Mouse (Mus musculus) splenic B cell, adult 2 months (primary cell): ENCODE measurements around the gene Sag.

Experiments used
- DNase-seq: peaks from one replicate; pipeline ENCODE4 v3.0.0-alpha.2; 2011; ENCODE audit warnings: low read depth, low spot score
- H3K27me3 ChIP-seq: 2 replicates; pipeline ENCODE4 v1.6.1; 2012; ENCODE audit warnings: mild to moderate bottlenecking, low read length, moderate library complexity, mixed read lengths; ENCODE audit not compliant: control insufficient read depth, poor library complexity, insufficient read depth, severe bottlenecking
- H3K36me3 ChIP-seq: 2 replicates; pipeline ENCODE4 v1.6.1; 2012; ENCODE audit warnings: mild to moderate bottlenecking, low read length, moderate library complexity, mixed read lengths; ENCODE audit not compliant: control insufficient read depth, poor library complexity, insufficient read depth, severe bottlenecking

Gene Sag

DNA sequence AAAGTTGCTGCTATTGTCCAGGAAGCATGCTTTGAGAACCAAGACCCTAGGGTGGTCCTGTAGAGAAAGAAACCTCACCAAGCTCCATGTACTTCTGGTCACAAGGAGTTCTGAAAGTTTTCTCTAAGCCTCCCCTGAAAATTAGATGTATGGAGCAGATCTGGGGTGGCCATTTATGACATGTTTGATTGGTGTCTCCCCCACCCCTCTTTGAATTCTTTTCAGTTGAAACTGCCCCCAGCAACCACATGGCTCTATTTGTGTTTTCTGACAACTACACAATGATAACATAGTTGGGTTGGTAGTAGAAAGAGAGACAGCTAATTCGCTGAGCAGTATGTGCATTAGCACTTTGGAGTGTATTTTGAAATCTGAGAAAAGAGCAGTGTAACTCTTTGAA is 52.0 kb downstream of the Sag start:
- Histone ChIP-seq H3K36me3 (peaks cover 2% of the 10 kb centered on the region), H3K27me3 (no peaks in the 10 kb centered on the region)
- DNase-seq, result peak; percentile 19

- H3K36me3 ChIP-seq, result peaks cover 2% of the 10 kb centered on the region
- peak; percentile 79 for DNase-seq
Observed at GRCm38 (mm10) chr1:87856823-87857222, 53.3 kb downstream of the Sag start.

GRCm38 (mm10) chr1:87858031-87858430 is 54.6 kb downstream of the Sag start:
- Histone ChIP-seq H3K36me3 (peaks cover 2% of the 10 kb centered on the region), H3K27me3 (no peaks in the 10 kb centered on the region)
- DNase-seq, result peak; percentile 24

More at GRCm38 (mm10) chr1:87856823-87857222, 53.3 kb downstream of the Sag start:
- no peaks in the 10 kb centered on the region for H3K27me3 ChIP-seq

DNA sequence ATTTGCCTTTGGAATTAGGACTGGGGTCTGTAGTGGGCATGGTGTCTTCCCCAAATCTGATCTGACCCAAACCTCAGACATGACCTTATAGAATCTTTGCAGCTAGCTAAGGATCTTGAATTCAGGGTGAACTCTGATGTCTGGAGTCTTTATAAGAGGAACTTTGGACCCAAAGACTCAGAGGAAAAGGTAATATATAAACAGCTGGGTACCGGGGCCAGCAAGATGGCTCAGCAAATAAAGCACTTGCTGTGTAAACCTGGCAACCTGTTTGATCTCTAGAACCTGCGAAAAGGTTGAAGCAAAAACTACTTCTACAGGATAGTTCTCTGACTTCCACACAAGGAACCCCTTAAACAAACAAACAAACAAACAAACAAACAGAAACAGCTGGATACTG is 55.0 kb downstream of the Sag start:
- peaks cover 2% of the 10 kb centered on the region for H3K36me3 ChIP-seq
- H3K27me3 ChIP-seq, result no peaks in the 10 kb centered on the region
- peak; percentile 5 for DNase-seq

- Histone ChIP-seq H3K36me3 (peaks cover 2% of the 10 kb centered on the region), H3K27me3 (no peaks in the 10 kb centered on the region)
- no peak for DNase-seq
Observed at GRCm38 (mm10) chr1:87863602-87864001, 60.1 kb downstream of the Sag start.

DNA sequence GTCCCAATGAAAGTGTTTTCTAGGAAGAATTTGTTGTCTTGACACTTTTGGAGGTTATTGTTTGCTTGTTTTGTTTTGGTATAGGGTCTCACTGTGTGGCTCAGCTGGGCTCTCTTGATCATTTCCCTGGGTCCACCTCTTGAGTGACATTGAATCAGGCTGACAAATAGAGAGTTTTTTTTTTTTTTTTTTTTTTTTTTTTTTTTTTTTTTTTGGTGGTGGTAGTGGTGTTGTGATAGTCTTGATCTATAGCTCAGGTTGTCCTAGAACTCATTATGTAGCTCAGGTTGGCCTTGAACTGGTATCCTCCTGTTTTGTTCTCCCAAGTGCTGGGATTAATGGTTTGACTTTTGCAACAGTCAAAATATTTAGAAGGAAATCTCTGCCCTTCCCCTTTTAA is 61.4 kb downstream of the Sag start:
- H3K36me3 ChIP-seq, result no peaks in the 10 kb centered on the region; the same call in 1 of the 2 replicates
- H3K27me3 ChIP-seq, result no peaks in the 10 kb centered on the region
- DNase-seq, result no peak

DNA sequence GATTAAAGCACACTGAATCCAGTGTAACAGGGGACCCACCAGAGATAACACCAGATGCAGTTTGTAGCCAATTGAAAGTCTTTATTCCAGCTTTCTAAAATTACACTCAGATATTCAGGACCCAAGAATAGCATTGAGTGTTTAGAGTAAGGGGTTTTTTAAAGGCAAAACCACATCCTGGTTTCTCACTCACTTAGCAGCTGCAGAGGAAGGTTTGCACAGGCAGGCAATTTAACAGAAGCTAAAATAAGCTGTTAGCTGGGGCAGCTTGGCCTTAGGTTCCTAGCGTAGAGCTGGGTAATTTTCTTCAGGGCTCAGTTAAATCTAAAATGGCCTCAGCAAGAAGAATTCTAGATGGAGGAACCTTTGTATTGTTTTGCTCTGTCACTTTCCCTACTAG is 63.2 kb downstream of the Sag start:
- DNase-seq, result peak; percentile 68
- Histone ChIP-seq H3K27me3 (no peaks in the 10 kb centered on the region), H3K36me3 (no peaks in the 10 kb centered on the region; the same call in 1 of the 2 replicates)

DNA sequence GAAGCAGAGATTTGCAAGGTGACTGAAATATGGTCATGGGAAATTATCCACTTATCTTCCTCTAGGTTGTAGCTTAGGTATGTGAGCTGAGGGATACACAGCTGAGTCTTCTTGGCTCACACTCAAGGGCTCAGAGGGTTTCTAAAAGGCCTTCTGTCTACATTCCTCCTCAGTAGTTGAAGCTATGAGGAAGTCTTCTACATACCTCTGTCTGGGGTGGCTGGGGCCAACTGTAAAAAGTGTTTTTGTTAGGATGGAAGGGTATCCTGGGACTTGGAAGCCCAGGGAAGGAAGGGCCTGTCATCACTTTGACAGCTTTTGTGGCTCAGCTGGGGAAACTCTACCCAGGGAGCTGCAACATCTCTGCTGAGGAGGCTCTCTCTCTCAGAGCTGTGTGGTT is 68.1 kb downstream of the Sag start:
- no peaks in the 10 kb centered on the region for H3K27me3 ChIP-seq
- DNase-seq, result no peak
- H3K36me3 ChIP-seq, result no peaks in the 10 kb centered on the region

GRCm38 (mm10) chr1:87873081-87873480 is 69.6 kb downstream of the Sag start:
- H3K36me3 ChIP-seq, result no peaks in the 10 kb centered on the region
- DNase-seq, result no peak
- no peaks in the 10 kb centered on the region for H3K27me3 ChIP-seq

- Histone ChIP-seq H3K36me3 (no peaks in the 10 kb centered on the region; the same call in 1 of the 2 replicates), H3K27me3 (no peaks in the 10 kb centered on the region)
- DNase-seq, result peak; percentile 59
Observed at GRCm38 (mm10) chr1:87876065-87876464, 72.6 kb downstream of the Sag start.

DNA sequence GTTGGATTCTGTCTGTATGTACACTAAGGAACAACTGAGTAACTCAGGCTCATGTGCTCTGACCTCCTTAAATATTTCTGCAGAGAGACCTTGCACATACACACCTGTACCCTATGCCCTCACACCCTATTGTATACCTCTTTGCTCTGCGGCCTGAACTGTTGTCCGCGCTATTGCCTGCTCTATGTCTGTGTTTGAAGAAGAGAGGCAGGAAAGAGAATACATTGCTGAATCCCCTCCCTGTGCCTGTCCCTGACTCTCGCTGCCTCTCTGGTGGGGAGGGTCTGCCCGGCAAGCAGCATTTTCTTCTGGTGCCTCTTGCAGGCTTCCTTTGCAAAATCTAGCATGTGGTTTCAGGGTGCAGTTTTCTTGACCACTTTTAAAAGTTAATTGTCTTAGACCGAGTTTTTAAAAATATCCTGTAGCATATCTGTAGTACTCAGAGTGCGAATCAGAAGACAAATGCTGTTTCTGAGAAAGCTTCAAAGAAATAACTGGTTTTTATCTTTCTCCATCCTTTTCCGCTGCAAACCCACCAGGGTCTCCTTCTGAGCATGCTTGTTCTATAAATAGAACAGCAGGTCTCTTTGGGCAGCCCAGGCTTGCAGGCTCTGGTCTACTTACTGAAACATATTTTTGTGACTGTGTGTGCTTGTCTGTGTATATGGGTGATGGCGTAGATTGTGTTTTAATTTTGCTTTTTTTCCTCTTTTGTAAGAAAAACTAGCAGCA is 74.2 kb downstream of the Sag start:
- H3K27me3 ChIP-seq, result no peaks in the 10 kb centered on the region
- peaks cover 3% of the 10 kb centered on the region for H3K36me3 ChIP-seq
- no peak for DNase-seq

DNA sequence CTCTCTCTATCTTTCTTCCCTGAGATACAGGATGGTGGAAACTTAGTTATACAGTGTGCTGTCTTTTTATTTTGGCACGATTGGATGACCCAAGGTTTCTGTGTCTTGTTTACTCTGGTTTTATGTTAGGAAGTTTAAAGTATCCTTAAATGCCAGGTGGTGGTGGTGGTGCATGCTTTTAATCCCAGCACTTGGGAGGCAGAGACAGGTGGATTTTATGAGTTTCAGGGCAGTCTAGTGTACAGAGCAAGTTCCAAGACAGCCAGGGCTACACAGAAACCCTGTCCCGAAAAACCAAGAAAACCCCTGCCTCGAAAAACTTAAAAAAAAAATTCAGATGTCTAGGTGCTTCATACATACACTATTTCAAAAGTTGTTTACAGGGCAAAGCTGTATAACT is 75.6 kb downstream of the Sag start:
- DNase-seq, result no peak
- Histone ChIP-seq H3K27me3 (no peaks in the 10 kb centered on the region), H3K36me3 (peaks cover 3% of the 10 kb centered on the region)

- DNase-seq, result no peak
- H3K36me3 ChIP-seq, result peaks cover 3% of the 10 kb centered on the region
- H3K27me3 ChIP-seq, result no peaks in the 10 kb centered on the region
Observed at GRCm38 (mm10) chr1:87879494-87880325, 76.2 kb downstream of the Sag start.

DNA sequence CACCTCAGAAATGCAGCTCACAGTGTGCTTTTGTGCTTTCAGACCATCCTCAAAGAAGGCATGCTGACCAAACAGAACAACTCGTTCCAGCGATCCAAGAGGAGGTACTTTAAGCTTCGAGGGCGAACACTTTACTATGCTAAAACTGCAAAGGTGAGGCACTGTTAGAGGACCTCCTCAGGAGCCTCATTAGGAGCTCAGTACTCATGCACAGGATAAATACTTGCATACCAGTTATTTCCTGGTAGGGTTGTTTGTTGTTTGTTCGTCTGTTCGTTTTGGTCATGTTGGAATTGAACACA is 76.8 kb downstream of the Sag start:
- DNase-seq, result no peak
- Histone ChIP-seq H3K36me3 (peaks cover 3% of the 10 kb centered on the region), H3K27me3 (no peaks in the 10 kb centered on the region)

GRCm38 (mm10) chr1:87880856-87881255 is 77.4 kb downstream of the Sag start:
- Histone ChIP-seq H3K36me3 (peaks cover 3% of the 10 kb centered on the region), H3K27me3 (no peaks in the 10 kb centered on the region)
- no peak for DNase-seq
